7 mouse cellular contexts compared by ENCODE assay signal in the genomic region with DNA sequence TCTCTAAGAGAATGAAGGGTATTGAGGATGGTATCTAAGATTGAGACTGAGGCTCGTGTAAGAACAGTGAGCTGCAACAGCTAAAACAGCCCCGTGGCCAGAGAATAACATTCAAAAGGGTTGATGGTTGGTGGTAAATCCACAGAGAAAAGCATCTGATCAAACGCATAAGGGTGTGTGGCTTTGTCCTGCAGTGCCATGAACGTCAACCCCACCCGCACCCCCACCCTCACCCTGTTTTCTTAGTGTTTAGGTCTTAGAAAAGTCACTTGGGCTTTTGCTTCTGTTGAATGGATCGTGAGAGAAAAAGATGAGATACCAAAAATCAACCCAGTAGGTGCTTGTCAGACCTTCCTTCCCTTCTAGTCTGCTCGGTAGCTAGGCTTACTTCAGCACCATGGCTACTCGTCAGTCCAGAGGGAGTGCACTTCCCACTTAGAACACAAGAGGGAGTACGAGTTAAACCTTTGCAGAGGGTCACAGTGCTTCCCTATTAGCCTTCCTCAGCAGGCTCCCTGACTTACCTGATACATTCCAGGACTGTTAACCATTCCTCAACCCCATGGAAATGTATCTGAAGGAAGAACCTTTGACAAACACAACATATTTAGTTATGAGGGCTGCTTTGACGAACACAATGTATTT. TPM values are rescaled to one million over a fixed set of nuclear protein-coding genes. Genes with fewer than 3 reads are reported as not detected.
DNase-seq lines count a peak whose midpoint lies in the region; ATAC-seq lines count a peak whose summit lies in the region.

No protein-coding gene starts in this region.

- H3K36me3 ChIP-seq in intestine, embryonic 14.5 days (ENCODE audit: control insufficient read depth, insufficient read depth, low read length): no peaks in the 10 kb centered on the region
- no peaks in the 10 kb centered on the region for H3K36me3 ChIP-seq in midbrain, embryonic 11.5 days (ENCODE audit: control insufficient read depth, insufficient read depth, low read length)

- ATAC-seq in intestine, embryonic 14.5 days (replicated peaks; ENCODE audit: low FRiP score, low TSS enrichment, low read depth): peak; percentile 74; the same call in 1 of the 2 replicates
- peak; percentile 81; the same call in 1 of the 2 replicates for ATAC-seq in midbrain, embryonic 11.5 days (ENCODE audit: low FRiP score)

- no peak overlapping the region for H3K9ac ChIP-seq in intestine, embryonic 14.5 days (ENCODE audit: low read length)
- H3K9ac ChIP-seq in midbrain, embryonic 11.5 days (ENCODE audit: low read length): no peak overlapping the region

- DNase-seq in adrenal gland, adult (ENCODE audit: inconsistent age in 2 of 2, low spot score in 1 of 2): peak; percentile 77 to 96
- peak; percentile 78 to 91 for DNase-seq in cerebellum, postnatal 4 days (ENCODE audit: low spot score in 2 of 2)
- peak; percentile 88 for DNase-seq in gastrocnemius, adult 18-20 months (ENCODE audit: low spot score)
- peak; percentile 94 for DNase-seq in intestine, embryonic 14.5 days (ENCODE audit: low spot score)
- peak; percentile 71 to 96 for DNase-seq in left cerebral cortex, adult 9 months (ENCODE audit: low spot score in 2 of 2)
- DNase-seq in midbrain, embryonic 11.5 days (ENCODE audit: low spot score, missing footprints): peak; percentile 98
- DNase-seq in skeletal muscle tissue, adult 2 months (ENCODE audit: low read depth, low spot score): peak; percentile 74

- H3K4me1 ChIP-seq in intestine, embryonic 14.5 days (replicated peaks; ENCODE audit: control insufficient read depth, insufficient read depth, low read length): no peaks in the 10 kb centered on the region
- H3K4me1 ChIP-seq in midbrain, embryonic 11.5 days (ENCODE audit: control insufficient read depth, insufficient read depth, low read length): no peaks in the 10 kb centered on the region

- no peak overlapping the region for H3K27ac ChIP-seq in intestine, embryonic 14.5 days (ENCODE audit: low read depth)
- no peak overlapping the region for H3K27ac ChIP-seq in midbrain, embryonic 11.5 days (ENCODE audit: low read depth, low read length)

- no peaks in the 10 kb centered on the region for H3K9me3 ChIP-seq in intestine, embryonic 14.5 days (ENCODE audit: control insufficient read depth, low read length)
- no peaks in the 10 kb centered on the region for H3K9me3 ChIP-seq in midbrain, embryonic 11.5 days (ENCODE audit: control insufficient read depth, low read length)

- WGBS in intestine, embryonic 14.5 days: 35% methylated on average over 10 of the region's 10 CpGs
- WGBS in midbrain, embryonic 11.5 days: 39% methylated on average over 10 of the region's 10 CpGs

- no peak overlapping the region for H3K4me2 ChIP-seq in intestine, embryonic 14.5 days (ENCODE audit: low read length)
- H3K4me2 ChIP-seq in midbrain, embryonic 11.5 days: no peak overlapping the region

- H3K4me3 ChIP-seq in intestine, embryonic 14.5 days (ENCODE audit: low read depth, low read length): no peak overlapping the region
- no peak overlapping the region for H3K4me3 ChIP-seq in midbrain, embryonic 11.5 days (ENCODE audit: low read depth, low read length)

- no peaks in the 10 kb centered on the region for H3K27me3 ChIP-seq in intestine, embryonic 14.5 days (replicated peaks; ENCODE audit: control insufficient read depth, insufficient read depth, low read length)
- H3K27me3 ChIP-seq in midbrain, embryonic 11.5 days (ENCODE audit: control insufficient read depth, insufficient read depth, low read length): no peaks in the 10 kb centered on the region

RNA-seq across cellular contexts. Expression of a gene that starts 9.0 kb away (rescaled TPM):
- under 1 TPM; 0.14 to 0.21 TPM for total RNA-seq in gastrocnemius, adult 18-20 months (2021)
- polyA plus RNA-seq in intestine, embryonic 14.5 days (2014; fragmentation: Nextera tagmentation; extraction: Ambion mirVana): 14.5 and 16.9 TPM in 2 replicates
- 29.2 and 29.5 TPM in 2 replicates for polyA plus RNA-seq in midbrain, embryonic 11.5 days (2014; fragmentation: Nextera tagmentation; extraction: Ambion mirVana)

RNA-seq across cellular contexts. Expression of a gene that starts 21.4 kb away (rescaled TPM):
- total RNA-seq in gastrocnemius, adult 18-20 months (2021): not detected
- polyA plus RNA-seq in intestine, embryonic 14.5 days (2014; fragmentation: Nextera tagmentation; extraction: Ambion mirVana): 1.4 and 1.6 TPM in 2 replicates
- polyA plus RNA-seq in midbrain, embryonic 11.5 days (2014; fragmentation: Nextera tagmentation; extraction: Ambion mirVana): 1.2 TPM in 2 replicates

RNA-seq across cellular contexts. Expression of a gene that starts 22.3 kb away (rescaled TPM):
- 10 to 100 TPM; 21.2 to 24.5 TPM for total RNA-seq in gastrocnemius, adult 18-20 months (2021)
- polyA plus RNA-seq in intestine, embryonic 14.5 days (2014; fragmentation: Nextera tagmentation; extraction: Ambion mirVana): 58.5 and 60.5 TPM in 2 replicates
- 44.0 and 49.9 TPM in 2 replicates for polyA plus RNA-seq in midbrain, embryonic 11.5 days (2014; fragmentation: Nextera tagmentation; extraction: Ambion mirVana)

RNA-seq across cellular contexts. Expression of a gene that starts 35.5 kb away (rescaled TPM):
- total RNA-seq in gastrocnemius, adult 18-20 months (2021): 10 to 100 TPM; 10.9 to 12.0 TPM
- polyA plus RNA-seq in intestine, embryonic 14.5 days (2014; fragmentation: Nextera tagmentation; extraction: Ambion mirVana): 108 and 117 TPM in 2 replicates
- 112 and 113 TPM in 2 replicates for polyA plus RNA-seq in midbrain, embryonic 11.5 days (2014; fragmentation: Nextera tagmentation; extraction: Ambion mirVana)

RNA-seq across cellular contexts. Expression of a gene that starts 36.4 kb away (rescaled TPM):
- total RNA-seq in gastrocnemius, adult 18-20 months (2021): 10 to 100 TPM; 39.5 to 44.5 TPM
- 169 and 171 TPM in 2 replicates for polyA plus RNA-seq in intestine, embryonic 14.5 days (2014; fragmentation: Nextera tagmentation; extraction: Ambion mirVana)
- 284 and 311 TPM in 2 replicates for polyA plus RNA-seq in midbrain, embryonic 11.5 days (2014; fragmentation: Nextera tagmentation; extraction: Ambion mirVana)
